Mouse (Mus musculus) liver, adult 2 months (tissue): Measurements from ENCODE around the gene Klk12. TPM values are rescaled to one million over a fixed set of nuclear protein-coding genes. Genes with fewer than 3 reads are reported as not detected.

Source experiments
- DNase-seq: peaks from one replicate; pipeline ENCODE4 v3.0.0-alpha.2; 2011; ENCODE audit warnings: low read depth, low spot score; ENCODE audit errors: extremely low read depth
- H3K27ac ChIP-seq: fragments of 200-500 bp; replicated peaks from 2 replicates; pipeline ENCODE4 v1.5.1; 2012; ENCODE audit warnings: low read depth, mild to moderate bottlenecking, control low read depth, inconsistent platforms, low read length; ENCODE audit not compliant: insufficient read depth
- H3K27me3 ChIP-seq: fragments of 200-500 bp; 2 replicates; pipeline ENCODE4 v1.6.1; 2012; ENCODE audit warnings: mild to moderate bottlenecking, moderate library complexity, low read length, inconsistent platforms; ENCODE audit not compliant: control insufficient read depth, insufficient read depth
- H3K36me3 ChIP-seq: fragments of 200-500 bp; 2 replicates; pipeline ENCODE4 v1.6.1; 2012; ENCODE audit warnings: low read length, inconsistent platforms; ENCODE audit not compliant: control insufficient read depth, insufficient read depth
- H3K4me1 ChIP-seq: fragments of 200-500 bp; 2 replicates; pipeline ENCODE4 v1.6.1; 2011; ENCODE audit warnings: low read length; ENCODE audit not compliant: control insufficient read depth, insufficient read depth
- H3K4me3 ChIP-seq: fragments of 200-500 bp; 2 replicates; pipeline ENCODE4 v1.5.1; 2011; ENCODE audit warnings: low read depth, mild to moderate bottlenecking, control low read depth, low read length, moderate library complexity; ENCODE audit not compliant: insufficient read depth
- H3K79me2 ChIP-seq: fragments of 200-500 bp; 2 replicates; pipeline ENCODE4 v1.6.1; 2012; ENCODE audit warnings: inconsistent platforms, mild to moderate bottlenecking, low read length, moderate library complexity; ENCODE audit not compliant: control insufficient read depth, insufficient read depth
- H3K9ac ChIP-seq: fragments of 200-500 bp; 2 replicates; pipeline ENCODE4 v1.6.1; 2012; ENCODE audit warnings: low read depth, mild to moderate bottlenecking, control low read depth, inconsistent platforms, low read length
- CTCF ChIP-seq: fragments of 200-500 bp; IDR thresholded peaks from 2 replicates; pipeline ENCODE4 v1.5.1; 2011; ENCODE audit warnings: low read depth, low read length, control low read depth
- POLR2A ChIP-seq: fragments of 200-500 bp; IDR thresholded peaks from 2 replicates; pipeline ENCODE4 v1.6.1; 2011; ENCODE audit warnings: low read length, control low read depth; ENCODE audit not compliant: insufficient read depth; ENCODE audit errors: extremely low read depth
- WGBS: fragments of 180-500 bp; shearing (Covaris S2); methylation state at CpG from one replicate; pipeline ENCODE4 v1.1.7; 2018; 5-methylcytosine and 5-hydroxymethylcytosine counted together
- polyA plus RNA-seq: library from polyadenylated mRNA; depleted of rRNA; stranded (reverse); fragments of >200 nt; gene quantifications from 2 replicates; pipeline ENCODE4 v1.2.3, GENCODE M21; 2012
- total RNA-seq: library from RNA; depleted of rRNA; stranded (reverse); fragments of >200 nt; gene quantifications from 2 replicates; pipeline ENCODE4 v1.2.3, GENCODE M21; 2014

Klk12 gene
- total and polyA plus RNA-seq, 2 experiments: not detected

DNA sequence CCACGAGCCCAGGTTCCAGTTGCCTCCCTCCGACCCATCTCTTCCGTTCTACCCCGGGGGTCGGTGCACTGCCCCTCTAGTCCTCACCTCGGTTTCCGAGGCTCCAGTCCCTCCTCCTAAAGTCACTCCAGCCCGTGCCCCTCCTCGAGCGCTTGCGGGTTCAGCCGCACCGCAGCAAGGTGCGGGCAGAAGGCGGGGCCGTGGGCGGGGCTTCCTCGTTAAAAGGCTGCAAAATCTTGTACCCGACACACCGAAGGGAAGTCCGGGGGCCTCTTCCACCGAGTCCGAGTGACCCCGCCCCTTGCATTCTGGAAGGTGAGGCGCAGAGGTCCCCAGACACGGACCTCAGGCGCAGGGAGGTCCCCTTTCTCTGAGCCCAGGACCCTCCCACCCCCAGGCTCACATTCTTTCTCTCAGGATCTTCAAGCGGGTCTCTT is 28.7 kb downstream of the Klk12 start, which contains the start of gene Klk8:
Gene Klk8, plus strand, starts transcription at position 245 of the 437 bp plus-strand sequence.
- Histone ChIP-seq H3K27me3 (0 out of 2 replicates have a peak, but pooled peaks cover 3% of the 10 kb centered on the region), H3K36me3 (no peaks in the 10 kb centered on the region), H3K4me1 (no peaks in the 10 kb centered on the region), H3K79me2 (no peaks in the 10 kb centered on the region), H3K4me3 (peak within 1 kb of the TSS; percentile 34), H3K9ac (no peak within 1 kb of the TSS), H3K27ac (no peak within 1 kb of the TSS)
- TF ChIP-seq POLR2A (no peak), CTCF (no peak)
- DNase-seq: no peak
- 1% methylated on average over 28 of the region's 28 CpGs for WGBS

DNA sequence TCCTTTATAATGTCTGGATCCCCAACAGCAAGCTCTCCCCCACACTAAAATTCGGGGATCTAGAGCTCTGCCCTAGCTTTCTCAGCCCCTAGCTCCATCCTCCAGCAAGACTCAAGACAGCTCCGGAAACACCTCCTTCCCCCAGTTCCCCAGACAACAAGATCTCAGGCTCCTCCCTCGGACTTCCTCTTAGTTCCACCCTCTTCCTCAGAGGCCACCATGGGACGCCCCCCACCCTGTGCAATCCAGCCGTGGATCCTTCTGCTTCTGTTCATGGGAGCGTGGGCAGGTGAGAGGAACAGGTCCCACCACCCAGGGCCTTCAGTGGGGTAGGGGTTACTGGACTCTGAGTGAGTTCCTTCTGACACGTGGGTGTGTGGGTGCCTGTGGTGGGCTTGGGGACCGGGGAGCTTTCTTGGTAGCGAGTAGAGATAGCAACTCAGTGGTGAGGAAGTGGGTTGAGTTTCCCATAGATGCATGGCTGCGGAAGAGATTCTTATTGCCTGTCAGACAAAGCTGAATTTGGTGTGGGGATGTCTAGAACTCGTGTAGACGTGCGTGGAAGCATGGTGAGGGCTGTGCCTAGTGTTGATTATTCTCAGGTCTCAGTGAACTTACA is 29.3 kb downstream of the Klk12 start:
- Histone ChIP-seq H3K27me3 (0 out of 2 replicates have a peak, but pooled peaks cover 3% of the 10 kb centered on the region), H3K9ac (no peak overlapping the region), H3K27ac (no peak overlapping the region), H3K79me2 (no peaks in the 10 kb centered on the region), H3K36me3 (no peaks in the 10 kb centered on the region), H3K4me1 (no peaks in the 10 kb centered on the region), H3K4me3 (no peak overlapping the region)
- 28% methylated on average over 13 of the region's 13 CpGs for WGBS
- TF ChIP-seq CTCF (no peak), POLR2A (no peak)
- no peak for DNase-seq

DNA sequence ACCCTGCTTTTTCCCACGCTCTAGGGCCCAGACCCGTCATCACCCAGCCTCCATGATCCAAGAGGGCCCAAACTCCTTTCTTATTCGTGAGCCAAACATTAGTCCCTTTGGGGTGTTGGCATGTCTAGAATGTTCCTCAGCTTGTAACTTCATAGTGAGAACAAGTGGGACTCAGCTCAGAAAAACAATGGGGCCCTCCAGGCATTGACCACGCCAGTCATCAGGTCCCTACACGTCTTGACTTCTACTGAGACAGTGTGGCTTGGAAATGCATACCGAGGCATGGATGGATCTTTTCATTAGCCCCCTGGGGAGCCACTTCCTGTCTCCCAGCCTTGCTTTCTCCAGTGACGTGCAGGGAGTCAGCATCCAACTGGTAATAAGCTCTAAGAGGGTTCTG is 31.2 kb downstream of the Klk12 start:
- H3K79me2 ChIP-seq: no peaks in the 10 kb centered on the region
- no peaks in the 10 kb centered on the region for H3K4me1 ChIP-seq
- H3K36me3 ChIP-seq: no peaks in the 10 kb centered on the region
- H3K9ac ChIP-seq: no peak overlapping the region
- no peak overlapping the region for H3K27ac ChIP-seq
- H3K27me3 ChIP-seq: 0 out of 2 replicates have a peak, but pooled peaks cover 3% of the 10 kb centered on the region
- WGBS: 75% methylated on average over 7 of the region's 7 CpGs
- no peak for DNase-seq
- TF ChIP-seq POLR2A (no peak), CTCF (no peak)
- H3K4me3 ChIP-seq: no peak overlapping the region

DNA sequence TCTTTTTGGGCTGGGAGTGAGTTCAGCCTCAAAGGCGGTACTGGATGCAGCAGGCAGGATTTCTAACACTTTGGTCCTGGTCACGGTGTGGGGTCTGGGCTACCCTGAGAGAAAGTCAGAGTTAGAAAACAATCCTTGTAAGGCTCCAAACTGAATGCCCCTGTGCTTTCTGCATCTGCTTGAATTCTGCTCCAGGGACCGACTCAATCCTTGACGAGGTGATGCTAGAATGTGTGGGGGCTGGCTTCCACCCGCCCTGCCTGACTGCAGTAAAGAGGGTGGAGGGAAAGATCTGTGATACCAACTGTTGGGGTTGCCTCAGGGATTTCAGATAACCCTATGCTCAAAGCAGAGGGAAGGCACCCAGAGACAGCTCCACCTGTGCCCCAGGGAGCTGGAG is 42.3 kb downstream of the Klk12 start, which contains the start of gene Klk7:
Gene Klk7, plus strand, starts transcription at position 301 of the 400 bp plus-strand sequence.
- H3K36me3 ChIP-seq: no peaks in the 10 kb centered on the region
- H3K4me1 ChIP-seq: no peaks in the 10 kb centered on the region
- TF ChIP-seq CTCF (no peak), POLR2A (no peak)
- no peak within 1 kb of the TSS for H3K9ac ChIP-seq
- H3K27ac ChIP-seq: no peak within 1 kb of the TSS
- WGBS: 52% methylated on average over 5 of the region's 5 CpGs
- H3K27me3 ChIP-seq: no peaks in the 10 kb centered on the region
- no peak within 1 kb of the TSS for H3K4me3 ChIP-seq
- no peaks in the 10 kb centered on the region for H3K79me2 ChIP-seq
- DNase-seq: no peak

DNA sequence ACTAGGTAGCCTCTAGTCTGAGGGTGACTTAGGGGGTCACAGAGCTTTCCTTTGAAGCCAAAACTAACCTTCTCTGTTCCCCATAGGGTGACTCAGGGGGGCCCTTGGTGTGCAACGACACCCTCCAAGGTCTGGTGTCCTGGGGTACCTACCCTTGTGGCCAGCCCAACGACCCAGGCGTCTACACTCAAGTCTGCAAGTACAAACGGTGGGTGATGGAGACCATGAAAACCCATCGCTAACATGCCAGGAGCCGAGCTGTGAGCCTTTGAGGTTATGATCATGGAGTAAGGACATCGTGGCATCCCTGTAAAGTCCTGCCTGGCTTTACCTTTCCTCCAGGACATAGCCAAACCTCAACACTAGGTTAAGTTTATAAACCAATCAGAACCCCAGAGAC is 46.5 kb downstream of the Klk12 start:
- Histone ChIP-seq H3K36me3 (no peaks in the 10 kb centered on the region), H3K9ac (no peak overlapping the region), H3K4me1 (no peaks in the 10 kb centered on the region), H3K27me3 (no peaks in the 10 kb centered on the region; the same call in 1 of the 2 replicates), H3K27ac (no peak overlapping the region), H3K4me3 (no peak overlapping the region), H3K79me2 (no peaks in the 10 kb centered on the region)
- TF ChIP-seq CTCF (no peak), POLR2A (no peak)
- WGBS: 78% methylated on average over 7 of the region's 7 CpGs
- no peak for DNase-seq

DNA sequence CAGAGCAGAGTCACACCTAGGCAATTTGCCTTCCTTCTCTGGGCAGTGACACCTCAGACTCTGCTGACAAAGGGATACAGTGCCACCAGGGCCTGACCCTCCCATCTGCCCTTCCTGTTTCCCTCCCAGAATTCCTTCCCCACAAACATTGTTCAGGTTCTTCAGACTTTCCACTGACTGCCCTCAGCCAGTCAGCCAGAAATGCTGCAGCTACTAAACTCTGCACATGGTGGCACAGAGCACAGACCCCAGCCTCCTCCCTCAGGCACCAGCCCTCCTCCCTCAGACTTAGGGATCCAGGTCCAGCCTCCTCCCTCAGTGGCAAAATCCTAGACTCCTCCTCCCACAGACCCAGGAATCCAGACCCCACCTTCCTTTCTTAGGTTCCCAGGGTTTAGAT is 48.0 kb downstream of the Klk12 start:
- TF ChIP-seq CTCF (no peak), POLR2A (no peak)
- Histone ChIP-seq H3K27me3 (no peaks in the 10 kb centered on the region; the same call in 1 of the 2 replicates), H3K27ac (no peak overlapping the region)

More for the DNA sequence above, 48.0 kb downstream of the Klk12 start:
- Histone ChIP-seq H3K36me3 (no peaks in the 10 kb centered on the region), H3K4me3 (no peak overlapping the region), H3K9ac (no peak overlapping the region), H3K4me1 (no peaks in the 10 kb centered on the region), H3K79me2 (no peaks in the 10 kb centered on the region)
- no peak for DNase-seq
